Mouse (Mus musculus) olfactory bulb, adult 2 months (tissue): ENCODE measurements at regions not wholly inside any gene's neighbourhood (a gene's known extent, or its start where the extent isn't known, plus 50 kb on each side); places are given as distances from the start of the nearest gene placed in this dataset.

ENCODE experiments used
- H3K27ac ChIP-seq: fragments of 200-500 bp; 2 replicates; pipeline ENCODE4 v1.5.1; 2012; ENCODE audit warnings: low read depth, low read length; ENCODE audit not compliant: insufficient read depth
- H3K4me1 ChIP-seq: fragments of 200-500 bp; 2 replicates; pipeline ENCODE4 v1.6.1; 2012; ENCODE audit warnings: low read length; ENCODE audit not compliant: control insufficient read depth, insufficient read depth
- H3K4me3 ChIP-seq: fragments of 200-500 bp; 2 replicates; pipeline ENCODE4 v1.5.1; 2012; ENCODE audit warnings: mild to moderate bottlenecking, low read depth, low read length, moderate library complexity; ENCODE audit not compliant: insufficient read depth
- CTCF ChIP-seq: fragments of 200-500 bp; IDR thresholded peaks from 2 replicates; pipeline ENCODE4 v1.5.1; 2012; ENCODE audit warnings: low read depth, mild to moderate bottlenecking, low read length, moderate library complexity; ENCODE audit not compliant: insufficient read depth
- POLR2A ChIP-seq: fragments of 200-500 bp; IDR thresholded peaks from 2 replicates; pipeline ENCODE4 v1.6.1; 2012; ENCODE audit warnings: mild to moderate bottlenecking, low read depth, low read length, moderate library complexity; ENCODE audit not compliant: insufficient read depth
- WGBS: fragments of 180-500 bp; shearing (Covaris S2); methylation state at CpG from one replicate; pipeline ENCODE4 v1.1.7; 2018; 5-methylcytosine and 5-hydroxymethylcytosine counted together

DNA sequence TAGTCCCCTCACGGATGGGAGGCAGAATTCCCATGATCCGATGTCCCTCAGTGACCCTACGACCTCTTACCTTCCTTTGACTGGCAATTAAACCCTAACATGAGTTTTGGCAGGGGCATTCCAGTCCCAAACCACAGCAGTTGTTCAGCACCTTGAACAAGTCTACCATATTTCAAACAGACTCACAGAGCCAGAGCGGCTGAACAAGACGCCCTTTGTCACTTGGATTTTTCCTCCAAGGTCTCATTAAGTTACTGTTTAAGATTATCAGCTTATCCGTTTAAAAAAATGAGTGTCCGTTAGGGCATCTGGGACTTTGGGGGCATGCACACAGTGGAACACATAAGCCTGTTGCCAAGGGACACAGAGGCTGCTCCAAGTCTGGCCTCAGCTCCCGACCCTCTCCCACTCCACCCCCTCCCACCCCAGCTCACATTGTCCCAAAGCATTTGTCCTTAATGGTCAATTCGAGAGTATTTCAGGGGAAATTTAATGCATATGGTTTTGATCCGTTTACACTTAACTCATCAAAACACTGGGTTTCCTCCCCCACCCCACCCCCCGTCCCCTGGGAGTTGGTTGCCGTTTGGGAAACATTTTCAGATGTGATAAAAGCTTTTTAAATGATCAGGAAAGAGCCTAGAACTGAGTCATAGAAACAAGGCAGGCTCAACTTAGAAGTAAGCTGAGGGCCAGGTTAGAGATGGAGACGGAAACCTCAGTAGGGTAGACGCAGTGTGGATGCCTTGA, 87.4 kb upstream of the Habp2 start:
- Histone ChIP-seq H3K27ac (no peak overlapping the region), H3K4me3 (no peak overlapping the region), H3K4me1 (peaks cover 2% of the 10 kb centered on the region; the same call in 1 of the 2 replicates)
- TF ChIP-seq CTCF = no peak
- 61% methylated on average over 14 of the region's 14 CpGs for WGBS

DNA sequence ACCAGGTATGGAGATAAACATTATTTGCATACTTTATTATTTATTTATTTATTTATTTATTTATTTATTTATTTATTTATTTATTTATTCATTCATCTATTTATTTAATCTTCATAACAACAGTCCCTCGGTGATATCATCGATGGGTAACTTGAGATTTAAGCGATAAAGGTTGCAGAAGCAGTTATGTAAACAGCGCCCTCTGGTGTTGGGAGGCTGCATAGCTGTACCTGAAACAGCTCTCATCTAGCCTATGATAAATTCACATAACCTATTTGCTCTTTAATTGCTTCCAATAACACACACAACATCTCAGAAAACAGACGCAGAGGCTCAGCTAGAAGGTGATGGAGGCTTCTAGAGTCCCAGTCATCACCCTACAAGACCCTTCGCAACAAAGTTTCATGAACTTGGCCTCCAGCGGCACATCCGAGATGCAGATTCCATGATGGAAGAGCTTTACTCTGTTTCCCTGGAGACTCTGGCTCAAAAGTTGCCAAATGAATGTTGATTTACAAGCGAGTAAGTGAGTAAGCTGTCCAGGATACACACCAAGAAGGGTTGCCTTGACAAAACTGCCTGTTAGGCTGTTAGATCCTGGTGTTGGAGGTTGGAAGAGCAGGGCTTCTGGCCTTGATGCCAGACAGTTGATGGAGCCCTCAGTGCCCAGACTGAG, 85.8 kb upstream of the Habp2 start:
- no peak overlapping the region for H3K27ac ChIP-seq
- H3K4me1 ChIP-seq = peaks cover 2% of the 10 kb centered on the region; the same call in 1 of the 2 replicates
- 85% methylated on average over 9 of the region's 9 CpGs for WGBS
- TF ChIP-seq CTCF = no peak
- TF ChIP-seq POLR2A = no peak
- no peak overlapping the region for H3K4me3 ChIP-seq

DNA sequence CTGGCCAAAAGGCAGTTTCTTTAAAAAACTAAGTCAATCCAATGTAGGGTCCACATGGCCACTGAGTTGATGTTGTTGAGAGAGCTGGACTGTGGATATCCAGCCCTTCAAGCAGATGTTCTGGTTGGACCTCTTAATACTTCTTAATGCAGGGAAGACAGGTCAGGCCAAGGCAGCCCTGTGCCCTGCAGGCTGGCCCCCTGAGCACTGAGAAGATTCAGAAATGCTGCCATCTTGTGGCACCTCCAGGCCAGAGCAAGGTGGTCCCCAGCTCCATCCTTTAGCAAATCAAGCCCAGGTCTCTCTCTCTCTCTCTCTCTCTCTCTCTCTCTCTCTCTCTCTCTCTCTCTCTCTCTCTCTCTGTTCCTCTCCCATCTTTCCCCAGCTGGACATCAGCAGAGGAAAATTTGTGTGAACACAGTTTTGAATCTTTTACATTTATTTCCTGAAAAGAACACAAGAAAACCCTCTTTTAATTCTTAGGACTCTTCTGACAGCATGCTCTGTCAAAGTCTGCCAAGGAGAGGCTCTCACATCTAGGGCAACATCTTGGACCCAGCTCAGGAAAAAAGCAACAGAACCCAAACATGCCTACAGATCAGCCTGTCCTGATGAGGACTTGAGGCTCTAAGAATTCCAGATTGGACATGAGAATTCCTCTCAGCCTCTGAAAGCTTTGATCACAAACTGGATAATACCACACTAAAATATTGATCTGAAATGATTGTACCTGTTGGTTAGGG, 85.0 kb upstream of the Habp2 start:
- Histone ChIP-seq H3K4me3 (no peak overlapping the region), H3K27ac (no peak overlapping the region), H3K4me1 (peaks cover 2% of the 10 kb centered on the region; the same call in 1 of the 2 replicates)
- TF ChIP-seq CTCF = no peak
- no peak for TF ChIP-seq POLR2A

DNA sequence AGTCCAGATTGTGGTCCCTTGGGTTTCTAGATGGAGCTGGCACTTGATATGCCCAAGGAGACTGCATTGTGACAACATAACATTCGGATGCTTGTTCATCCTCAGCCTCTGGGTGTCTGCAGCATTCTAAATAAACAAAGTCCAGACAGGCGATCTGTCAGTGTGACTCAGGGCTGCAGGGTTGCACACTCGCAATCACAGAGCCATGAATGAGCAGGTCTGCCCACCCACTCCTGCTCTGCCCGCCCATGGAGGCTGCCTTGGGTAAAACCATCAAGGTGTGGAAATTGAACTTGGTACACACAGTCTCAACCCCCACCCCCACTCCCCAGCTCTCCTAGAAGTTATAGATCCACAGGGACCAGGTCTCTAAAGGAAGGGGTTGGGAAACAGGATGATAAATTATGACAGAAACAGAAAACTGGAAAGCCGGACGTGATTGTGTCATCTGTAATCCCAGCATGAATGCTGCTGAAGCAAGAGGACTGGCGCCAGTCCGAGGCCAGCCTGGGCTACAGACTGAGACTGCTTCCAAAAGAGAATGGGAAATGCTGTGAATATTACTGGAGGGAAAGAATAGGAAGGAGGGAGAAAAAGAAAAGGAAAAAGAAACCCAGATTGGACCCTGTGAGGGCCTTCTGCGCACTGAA, 84.3 kb upstream of the Habp2 start:
- 90% methylated on average over 9 of the region's 9 CpGs for WGBS

DNA sequence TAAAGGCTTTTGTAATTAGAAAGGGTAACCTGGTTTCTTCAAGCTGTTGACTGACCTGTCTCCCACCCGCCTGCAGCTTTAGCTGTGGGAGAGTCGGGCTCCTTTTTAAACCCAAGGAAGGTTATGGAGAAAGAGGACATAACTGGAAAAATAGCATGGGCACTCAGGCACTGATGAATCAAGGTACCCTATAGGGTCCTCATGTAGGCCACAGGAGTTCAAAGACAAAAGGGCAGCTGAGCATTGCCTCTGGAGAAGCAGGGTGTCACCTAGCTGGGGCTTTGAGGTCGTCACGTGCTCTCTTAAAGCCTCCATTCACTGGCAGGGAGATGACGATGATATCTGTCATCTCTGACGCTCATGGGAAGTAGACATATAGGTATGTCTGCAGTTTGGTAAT, 68.4 kb upstream of the Habp2 start:
- Histone ChIP-seq H3K4me3 (no peak overlapping the region), H3K27ac (no peak overlapping the region), H3K4me1 (peaks cover 5% of the 10 kb centered on the region)
- 91% methylated on average over 6 of the region's 6 CpGs for WGBS
- TF ChIP-seq POLR2A = no peak

More for the DNA sequence above, 84.3 kb upstream of the Habp2 start:
- Histone ChIP-seq H3K4me1 (peaks cover 2% of the 10 kb centered on the region; the same call in 1 of the 2 replicates), H3K27ac (no peak overlapping the region), H3K4me3 (no peak overlapping the region)
- TF ChIP-seq POLR2A (no peak), CTCF (no peak)

DNA sequence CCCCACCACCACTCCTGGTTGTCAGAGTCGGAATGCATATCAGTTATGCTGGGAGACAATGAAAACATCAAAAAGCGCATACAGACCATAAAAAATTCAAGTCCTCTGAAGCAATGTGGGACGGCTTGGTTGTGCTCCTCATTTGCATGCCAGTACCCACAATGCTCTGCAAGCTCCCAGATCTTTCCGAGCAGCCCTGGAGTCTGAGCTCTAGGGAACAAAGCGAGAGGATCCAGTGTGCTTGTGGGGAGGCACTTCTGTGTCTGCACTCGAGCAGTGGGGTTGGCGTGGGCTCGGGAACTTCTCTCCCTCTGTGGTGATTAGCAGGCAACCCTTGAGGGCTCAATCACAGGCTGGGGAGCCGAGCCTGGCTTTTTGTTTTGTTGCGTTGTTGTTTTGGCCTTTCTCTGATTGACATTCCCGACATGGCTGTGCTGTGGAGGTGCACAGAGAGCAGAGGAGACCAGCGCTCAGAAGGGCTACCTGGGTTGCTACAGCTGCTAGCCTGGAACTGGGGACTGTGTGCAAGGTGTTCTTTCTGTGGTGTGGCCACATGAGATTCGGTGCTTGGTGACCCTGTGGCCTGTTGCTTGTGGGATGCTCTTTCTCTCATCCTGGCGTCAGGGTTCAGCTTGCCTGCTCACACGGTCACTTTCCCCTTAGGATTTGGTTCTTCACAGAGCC, 66.1 kb upstream of the Habp2 start:
- Histone ChIP-seq H3K4me3 (no peak overlapping the region), H3K4me1 (peaks cover 5% of the 10 kb centered on the region), H3K27ac (no peak overlapping the region)
- TF ChIP-seq POLR2A (no peak), CTCF (no peak)
- 42% methylated on average over 15 of the region's 15 CpGs for WGBS

DNA sequence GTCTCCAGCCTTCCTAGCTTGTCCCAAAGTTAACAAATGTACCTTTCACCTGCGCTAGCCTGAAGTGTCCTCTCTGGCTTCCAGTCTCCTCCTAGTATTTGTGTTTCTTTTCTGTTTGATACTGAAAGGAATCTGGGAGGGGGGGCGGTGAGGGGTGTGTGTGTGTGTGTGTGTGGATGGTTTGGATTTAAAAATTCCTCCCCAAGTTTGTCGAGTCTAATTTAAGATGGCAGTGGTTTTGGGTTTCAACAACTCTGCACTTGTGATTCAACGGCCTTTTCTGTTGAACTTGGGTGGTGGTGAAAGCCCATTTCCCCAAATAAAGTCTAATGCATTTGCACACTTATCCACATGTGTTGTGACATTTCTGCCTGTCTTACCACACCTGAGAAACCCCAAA, 64.4 kb upstream of the Habp2 start:
- TF ChIP-seq POLR2A (no peak), CTCF (no peak)
- Histone ChIP-seq H3K27ac (no peak overlapping the region), H3K4me3 (no peak overlapping the region), H3K4me1 (peaks cover 5% of the 10 kb centered on the region)
- 79% methylated on average over 4 of the region's 4 CpGs for WGBS

DNA sequence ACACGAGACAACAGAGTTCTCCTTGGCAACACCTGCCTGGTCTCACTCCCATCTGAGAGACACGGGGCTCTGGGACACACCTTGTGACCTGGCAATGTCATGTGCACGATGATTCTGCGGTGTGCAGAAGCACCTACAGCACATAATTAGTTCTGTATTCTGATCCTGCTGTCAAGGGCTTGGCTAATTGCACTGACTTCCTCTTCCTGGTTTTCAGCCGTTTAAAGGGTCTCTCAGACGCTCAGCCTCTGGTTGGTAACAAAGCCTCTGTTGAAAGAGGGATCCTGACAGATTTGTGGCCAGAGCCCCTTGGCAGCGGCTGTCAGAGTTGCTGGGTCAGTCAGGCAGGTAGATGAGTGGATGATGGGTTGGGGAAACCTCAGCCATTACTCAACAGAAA, 61.9 kb upstream of the Habp2 start:
- peaks cover 5% of the 10 kb centered on the region for H3K4me1 ChIP-seq
- H3K27ac ChIP-seq = no peak overlapping the region
- 51% methylated on average over 7 of the region's 7 CpGs for WGBS
- no peak overlapping the region for H3K4me3 ChIP-seq
- TF ChIP-seq POLR2A (no peak), CTCF (no peak)

DNA sequence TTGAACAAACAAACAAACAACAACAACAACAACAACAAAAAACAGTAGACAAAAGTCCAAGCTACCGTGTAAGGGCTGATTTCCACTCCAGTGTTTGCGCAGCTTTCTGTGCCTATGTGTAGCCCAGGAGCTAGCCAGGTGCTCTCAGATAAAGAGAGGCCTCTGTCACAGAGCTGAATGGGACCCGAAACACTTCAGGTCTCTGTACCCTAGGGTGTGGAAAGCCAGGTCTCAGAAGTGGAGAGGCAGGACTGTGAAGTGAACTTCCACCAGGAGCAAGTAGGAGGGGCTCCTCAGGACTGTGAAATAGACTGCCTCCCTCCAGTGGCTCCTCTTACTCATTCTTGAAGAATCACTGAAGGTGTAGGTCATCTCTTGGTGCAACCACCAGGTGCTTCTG, 61.4 kb upstream of the Habp2 start:
- TF ChIP-seq POLR2A (no peak), CTCF (no peak)
- peaks cover 5% of the 10 kb centered on the region for H3K4me1 ChIP-seq
- WGBS = 81% methylated on average over 3 of the region's 3 CpGs
- no peak overlapping the region for H3K4me3 ChIP-seq
- H3K27ac ChIP-seq = no peak overlapping the region
